Mouse (Mus musculus) v-Abl transformed pro-B cells (cell line): Measurements from ENCODE around the gene Tfip11.

Experiments used
- in situ Hi-C, 2 experiments: fragments of 400-800 bp; cut with MboI; formaldehyde crosslinking; loops; one replicate each; pipeline ENCODE4 v1.15.1; 2025; ENCODE audit not compliant: unreplicated experiment in 2 of 2

Tfip11 gene

GRCm38 (mm10) chr5:112381154-112381553, 55.0 kb downstream of the Tfip11 start:
- in situ Hi-C loops, result no loop called here

- in situ Hi-C loops, result no loop called here
Measured at GRCm38 (mm10) chr5:112382042-112382441, 55.9 kb downstream of the Tfip11 start.

- in situ Hi-C loops, result no loop called here
Measured at GRCm38 (mm10) chr5:112382641-112383330, 56.6 kb downstream of the Tfip11 start.

GRCm38 (mm10) chr5:112384805-112385472, 58.8 kb downstream of the Tfip11 start:
- in situ Hi-C loops, result no loop called here

- in situ Hi-C loops, result no loop called here
Measured at GRCm38 (mm10) chr5:112385973-112386372, 59.8 kb downstream of the Tfip11 start.
